Mouse (Mus musculus) yolk sac, embryonic 10.5 days (tissue): ENCODE results near the gene Ksr1.
"Not testable (repeated sequence)": the region's sequence is repeated elsewhere in the genome, so short reads cannot be mapped to it uniquely, and the experiment has no call there.

Source experiments
- DNase-seq: peaks from one replicate; pipeline ENCODE4 v3.0.0-alpha.2; 2017; ENCODE audit warnings: low spot score

Gene Ksr1

GRCm38 (mm10) chr11:79008007-79008775, 138.0 kb downstream of the Ksr1 start:
- no peak for DNase-seq

DNA sequence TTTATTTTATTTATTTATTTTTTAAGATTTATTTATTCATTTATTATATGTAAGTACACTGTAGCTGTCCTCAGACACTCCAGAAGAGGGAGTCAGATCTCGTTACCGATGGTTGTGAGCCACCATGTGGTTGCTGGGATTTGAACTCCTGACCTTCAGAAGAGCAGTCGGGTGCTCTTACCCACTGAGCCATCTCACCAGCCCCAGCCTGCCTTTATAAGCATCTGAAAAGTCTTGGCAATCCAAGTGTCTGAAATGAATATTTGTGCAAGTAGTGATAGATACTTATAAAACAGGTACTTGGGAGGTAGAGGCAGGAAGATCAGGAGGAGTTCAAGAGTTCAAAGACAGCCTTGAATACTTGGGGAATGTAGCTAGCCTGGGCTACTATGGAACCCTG, 138.9 kb downstream of the Ksr1 start:
- not testable (repeated sequence) for DNase-seq

GRCm38 (mm10) chr11:79006417-79006816, 139.8 kb downstream of the Ksr1 start:
- DNase-seq, result no peak

DNA sequence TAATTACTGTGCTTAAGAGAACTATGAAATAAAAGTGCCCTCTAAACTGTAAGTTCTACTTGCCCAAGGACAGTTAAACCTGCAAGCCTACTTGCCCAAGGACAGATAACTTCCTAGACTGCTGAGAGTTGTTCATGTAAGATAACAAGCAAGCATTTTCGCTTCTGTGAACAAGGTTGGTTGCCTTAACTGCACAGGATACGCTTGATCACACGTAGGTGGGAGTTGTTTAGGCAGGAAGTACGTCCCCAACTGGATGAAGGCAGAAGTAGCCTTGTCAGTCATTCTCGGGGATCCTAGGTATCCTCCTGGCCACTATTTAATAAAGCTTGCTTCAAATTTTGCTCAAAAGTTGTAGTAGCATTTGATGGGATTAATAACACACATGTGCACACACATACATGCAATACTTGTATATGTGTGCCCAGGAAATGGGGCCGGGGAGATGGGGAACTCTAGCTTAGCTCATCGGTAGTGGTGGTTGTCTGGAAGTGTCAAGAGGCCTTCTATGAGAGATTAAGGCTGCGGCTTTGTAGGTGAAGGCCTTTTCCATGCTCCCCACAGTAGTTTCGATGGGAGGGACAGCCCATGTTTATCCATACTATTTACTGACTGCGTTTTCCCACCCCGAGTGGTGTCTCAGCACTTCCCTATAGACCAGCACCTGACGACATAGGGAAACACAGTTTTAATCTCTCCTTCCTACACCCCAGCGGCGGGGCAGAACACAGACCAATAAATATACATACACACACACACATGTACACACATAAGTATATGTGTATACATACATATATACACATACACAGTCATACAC, 140.4 kb downstream of the Ksr1 start:
- no peak for DNase-seq

- no peak for DNase-seq
These were observed 142.2 kb downstream of the Ksr1 start for GRCm38 (mm10) chr11:79003769-79004638.

DNA sequence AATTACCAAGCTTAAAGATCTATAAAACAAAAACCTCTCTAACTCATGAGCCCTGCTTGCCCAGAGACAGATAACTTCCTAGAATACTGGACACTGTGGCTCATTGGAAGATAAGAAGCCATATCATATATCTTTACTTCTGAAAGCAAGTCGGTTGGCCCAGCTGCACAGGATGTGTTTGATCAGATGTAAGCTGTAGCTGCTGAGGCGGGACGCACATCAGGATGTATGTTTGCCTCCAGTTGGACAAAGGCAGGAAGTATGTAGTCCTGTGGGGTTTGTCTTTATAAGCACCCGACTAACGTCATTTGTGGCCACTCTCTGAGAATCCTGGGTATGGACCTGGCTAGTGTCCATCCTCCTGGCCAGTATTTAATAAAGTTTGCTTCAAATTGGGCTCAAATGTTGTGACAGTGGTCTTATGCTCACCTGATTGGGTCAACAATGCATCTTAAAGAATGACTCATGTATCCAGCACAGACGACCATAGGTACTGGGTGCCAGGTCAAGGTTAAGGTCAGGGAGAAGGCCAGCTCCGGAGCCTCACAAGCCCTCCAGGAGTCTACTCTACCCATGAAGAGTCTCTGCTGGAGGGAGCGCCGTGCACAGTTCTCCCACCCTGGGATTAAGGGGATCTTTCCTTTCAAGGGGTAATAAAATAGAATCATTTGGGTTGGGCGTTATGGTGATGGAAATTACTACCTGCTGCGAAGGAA, 143.0 kb downstream of the Ksr1 start:
- no peak for DNase-seq

- DNase-seq, result peak; percentile 82
These were observed 143.7 kb downstream of the Ksr1 start for GRCm38 (mm10) chr11:79002551-79002951.

- DNase-seq, result no peak
These were observed 144.3 kb downstream of the Ksr1 start for GRCm38 (mm10) chr11:79001871-79002270.

GRCm38 (mm10) chr11:78999118-78999517, 147.1 kb downstream of the Ksr1 start:
- no peak for DNase-seq

GRCm38 (mm10) chr11:78990875-78991543, 155.2 kb downstream of the Ksr1 start:
- DNase-seq, result not testable (repeated sequence)

GRCm38 (mm10) chr11:78990096-78990495, 156.1 kb downstream of the Ksr1 start:
- DNase-seq, result no peak

DNA sequence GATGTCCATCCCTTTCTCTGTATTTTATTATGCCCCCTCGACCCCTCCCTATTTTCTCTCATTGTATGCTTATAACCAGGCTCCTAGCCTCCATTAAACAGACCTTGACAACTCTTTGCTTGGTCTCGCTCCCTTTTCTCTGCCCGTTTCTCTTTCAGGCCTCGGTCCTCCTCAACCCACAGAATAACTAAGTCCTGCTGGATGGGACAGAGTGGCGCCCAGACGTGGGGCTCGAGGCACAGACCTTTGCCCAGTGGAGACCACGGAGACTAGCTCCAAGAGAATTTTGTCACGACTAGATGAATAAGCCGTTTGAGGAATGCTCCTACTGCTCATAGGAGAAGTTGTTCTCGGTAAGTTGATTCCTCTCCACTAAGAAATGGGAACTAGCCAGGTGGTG, 157.0 kb downstream of the Ksr1 start:
- not testable (repeated sequence) for DNase-seq

DNA sequence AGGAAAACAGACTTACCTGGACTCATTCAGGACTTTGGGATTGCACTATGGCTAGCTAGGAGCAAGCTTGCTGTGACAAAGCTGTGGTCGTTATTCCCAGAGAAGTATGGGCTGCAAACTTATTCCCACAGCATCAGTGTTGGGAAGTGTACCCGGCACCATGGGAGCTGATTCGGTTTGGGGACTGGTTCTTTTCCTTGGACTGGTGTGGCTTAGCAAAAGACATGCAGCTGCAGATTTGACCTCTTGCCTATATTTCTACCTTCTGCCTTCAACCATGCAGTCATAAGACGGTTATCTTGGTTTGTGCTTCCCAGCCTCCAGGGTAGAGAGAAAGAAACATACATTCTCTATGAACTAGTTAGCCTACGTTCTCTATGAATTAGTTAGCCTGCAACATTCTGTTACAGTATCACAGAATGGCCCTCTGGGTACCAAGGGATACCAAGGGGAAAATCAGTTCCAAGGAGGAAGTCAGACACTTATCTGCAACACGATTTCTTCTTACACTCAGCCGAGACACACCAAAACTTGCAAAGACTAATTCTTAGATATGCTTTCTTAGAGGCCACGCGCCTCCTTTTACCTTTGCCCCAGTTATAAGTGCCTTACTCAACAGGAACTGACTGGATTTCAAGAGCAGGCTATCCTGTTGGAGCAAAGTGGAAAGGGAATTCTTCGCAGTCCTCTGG, 159.8 kb downstream of the Ksr1 start:
- no peak for DNase-seq

DNA sequence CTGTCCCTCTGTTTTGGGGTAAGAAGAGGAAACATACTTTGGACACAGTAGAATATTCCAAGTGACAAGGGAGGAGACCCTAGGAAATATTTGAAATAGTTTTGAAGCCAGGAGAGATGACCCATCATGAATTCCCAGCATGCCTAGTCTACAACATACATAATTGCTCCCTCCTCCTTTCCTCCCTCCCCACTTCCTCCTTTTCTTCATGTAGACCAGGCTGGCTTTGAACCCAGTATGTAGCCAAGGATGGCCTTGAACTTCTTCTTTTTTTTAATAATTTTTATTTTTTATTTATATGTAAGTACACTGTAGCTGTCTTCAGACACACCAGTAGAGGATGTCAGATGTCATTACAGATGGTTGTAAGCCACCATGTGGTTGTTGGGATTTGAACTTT, 160.7 kb downstream of the Ksr1 start:
- no peak for DNase-seq

GRCm38 (mm10) chr11:78984483-78985177, 161.6 kb downstream of the Ksr1 start, which contains the start of gene Lgals9:
Gene Lgals9, minus strand, starts transcription at chr11:78984946.
- no peak for DNase-seq

- DNase-seq, result no peak
These were observed 162.7 kb downstream of the Ksr1 start for GRCm38 (mm10) chr11:78983539-78983938.

DNA sequence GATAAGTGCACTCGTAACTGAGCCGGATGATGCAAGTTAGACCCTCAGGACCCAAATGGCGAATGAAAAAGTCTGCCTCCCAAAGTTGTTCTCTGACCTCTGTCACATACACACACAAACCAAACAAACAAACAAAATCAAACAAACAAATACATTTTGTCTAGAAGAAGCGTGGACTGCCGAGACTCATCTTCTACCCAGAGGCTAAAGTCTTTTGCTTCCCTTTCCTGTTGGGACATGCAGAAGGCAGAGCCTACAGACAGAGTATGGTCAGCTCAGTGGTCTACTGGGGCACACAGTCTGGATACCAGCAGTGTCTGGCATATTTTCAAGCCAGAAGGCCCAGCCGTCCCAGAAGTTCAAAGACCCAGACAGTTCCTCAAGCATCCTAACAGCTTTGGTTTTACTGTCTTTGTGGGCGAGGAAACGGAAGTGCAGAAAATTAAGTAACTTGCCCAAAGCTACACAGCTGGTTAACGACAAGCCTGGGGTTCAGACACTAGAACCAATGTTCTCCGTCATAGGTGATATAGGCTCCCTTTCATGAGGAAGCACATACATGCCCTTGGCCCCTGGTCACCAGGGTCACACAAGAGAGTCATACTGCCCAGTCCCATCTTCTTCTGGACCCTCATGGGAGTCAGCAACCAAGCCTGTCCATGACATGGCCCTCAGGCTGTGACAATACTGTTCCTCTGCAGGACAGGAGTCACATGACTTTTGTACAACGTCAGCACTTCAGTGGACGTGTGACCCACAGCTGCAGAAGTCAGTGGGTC, 163.5 kb downstream of the Ksr1 start:
- DNase-seq, result no peak

GRCm38 (mm10) chr11:78982042-78982441, 164.2 kb downstream of the Ksr1 start:
- DNase-seq, result peak; percentile 88

DNA sequence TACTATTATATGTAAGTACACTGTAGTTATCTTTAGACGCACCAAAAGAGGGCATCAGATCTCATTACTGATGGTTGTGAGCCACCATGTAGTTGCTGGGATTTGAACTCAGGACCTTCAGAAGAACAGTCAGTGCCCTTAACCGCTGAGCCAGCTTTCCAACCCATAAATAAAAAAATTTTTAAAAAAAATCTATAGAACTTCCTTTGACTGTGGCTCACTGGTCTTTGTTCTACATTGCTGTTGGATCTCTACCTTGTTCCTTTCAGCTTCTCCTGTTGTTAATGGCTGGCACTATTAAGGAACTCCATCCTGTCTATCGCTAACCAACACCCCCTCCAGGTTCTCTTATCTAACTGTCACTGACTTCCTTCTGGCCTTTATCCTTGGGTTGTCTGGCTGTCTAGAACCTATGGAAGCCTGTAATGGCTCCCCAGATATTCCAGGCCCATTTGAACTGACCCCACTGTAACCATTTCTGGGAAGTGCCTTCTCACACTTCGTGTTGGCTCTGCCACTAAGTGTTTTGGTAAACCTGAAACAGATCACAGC, 166.0 kb downstream of the Ksr1 start:
- no peak for DNase-seq
